Comparison of ENCODE assay signal across 12 mouse cellular contexts in the genomic region with DNA sequence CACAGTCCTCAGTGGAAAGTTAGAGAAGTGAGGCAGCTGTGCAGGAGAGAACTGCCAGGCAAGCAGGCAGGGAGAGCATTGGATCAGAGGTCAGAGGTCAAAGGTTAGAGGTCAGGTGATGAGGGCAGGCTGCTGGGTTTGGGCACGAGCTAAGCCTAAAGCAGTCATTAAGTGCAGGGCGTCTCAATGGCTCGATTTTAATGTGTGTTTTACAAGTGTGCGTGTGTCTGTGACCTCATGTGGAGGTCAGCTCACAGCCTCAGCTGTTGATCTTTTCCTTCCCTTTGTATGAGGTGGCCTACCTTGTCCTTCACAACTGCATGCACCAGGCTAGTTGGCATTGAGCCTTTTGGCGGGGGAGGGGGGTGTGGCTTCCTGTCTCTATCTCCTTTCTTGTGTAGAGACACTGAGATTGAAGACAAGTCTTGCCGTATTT. TPM values are rescaled to one million over a fixed set of nuclear protein-coding genes. Genes with fewer than 3 reads are reported as not detected.
DNase-seq lines count a peak whose midpoint lies in the region; ATAC-seq and TF ChIP-seq lines count a peak whose summit lies in the region.
"Had no signal": no experiment of that assay in that cellular context is flagged by ENCODE, and none has a peak within 500 bp of the region (broad histone marks: within the 10 kb centered on the region; RNA-seq: fewer than 3 reads in every experiment).

No protein-coding gene starts in this region.

- no peak overlapping the region for H3K27ac ChIP-seq in kidney, embryonic 14.5 days (ENCODE audit: low read depth, low read length)
- no peak overlapping the region; the same call in 1 of the 2 replicates for H3K27ac ChIP-seq in thymus, adult 2 months (ENCODE audit: control insufficient read depth, insufficient read depth, low read length)
- H3K27ac ChIP-seq: heart, embryonic 13.5 days; limb, embryonic 12.5 days; neural tube, embryonic 13.5 days had no signal

- DNase-seq in kidney, adult 9 months: peak; percentile 20
- peak; percentile 40 for DNase-seq in thymus, adult 2 months
- no peak for DNase-seq in thymus, postnatal 0 days (ENCODE audit: low spot score)
- DNase-seq in embryo, embryonic 10.5 days (ENCODE audit: low spot score): peak; percentile 67
- peak; percentile 64 for DNase-seq in yolk sac, embryonic 10.5 days (ENCODE audit: low spot score)
- no peak for DNase-seq in retina, postnatal 1 day
- no peak for DNase-seq in layer of hippocampus, postnatal 25 days (ENCODE audit: extremely low spot score in 1 of 2, low spot score in 1 of 2)

- no peaks in the 10 kb centered on the region; the same call in 1 of the 2 replicates for H3K9me3 ChIP-seq in kidney, embryonic 14.5 days (ENCODE audit: control insufficient read depth, low read length)
- H3K9me3 ChIP-seq: neural tube, embryonic 13.5 days had no signal

- TF ChIP-seq CTCF in thymus, adult 2 months (IDR thresholded peaks at IDR 0.05; ENCODE audit: borderline replicate concordance, control insufficient read depth, extremely low read depth, insufficient read depth, low read length, poor library complexity): no peak

- no peaks in the 10 kb centered on the region for H3K27me3 ChIP-seq in kidney, embryonic 14.5 days (ENCODE audit: control insufficient read depth, insufficient read depth, low read length)
- no peaks in the 10 kb centered on the region for H3K27me3 ChIP-seq in thymus, adult 2 months (ENCODE audit: control insufficient read depth, insufficient read depth, low read length)
- H3K27me3 ChIP-seq: heart, embryonic 13.5 days; limb, embryonic 12.5 days; neural tube, embryonic 13.5 days had no signal

- TF ChIP-seq POLR2A in thymus, adult 2 months (IDR thresholded peaks at IDR 0.05; ENCODE audit: control insufficient read depth, extremely low read depth, insufficient read depth, low read length, poor library complexity): no peak

- H3K4me2 ChIP-seq in kidney, embryonic 14.5 days (replicated peaks; ENCODE audit: low read depth, low read length): no peak overlapping the region
- H3K4me2 ChIP-seq: heart, embryonic 13.5 days; limb, embryonic 12.5 days; neural tube, embryonic 13.5 days had no signal

- 8% methylated on average over 6 of the region's 6 CpGs for WGBS in kidney, embryonic 14.5 days
- 41% methylated on average over 6 of the region's 6 CpGs for WGBS in thymus, adult 2 months

- no peak overlapping the region for H3K9ac ChIP-seq in kidney, embryonic 14.5 days (ENCODE audit: low read depth, low read length)
- H3K9ac ChIP-seq: heart, embryonic 13.5 days; limb, embryonic 12.5 days; neural tube, embryonic 13.5 days had no signal

- no peak overlapping the region for H3K4me3 ChIP-seq in kidney, embryonic 14.5 days (ENCODE audit: low read length)
- H3K4me3 ChIP-seq in thymus, adult 2 months (ENCODE audit: control insufficient read depth, insufficient read depth, low read length): no peak overlapping the region
- H3K4me3 ChIP-seq: heart, embryonic 13.5 days; limb, embryonic 12.5 days; neural tube, embryonic 13.5 days had no signal

- H3K4me1 ChIP-seq in kidney, embryonic 14.5 days (ENCODE audit: control insufficient read depth, insufficient read depth, low read length): no peaks in the 10 kb centered on the region
- peaks cover 10% of the 10 kb centered on the region for H3K4me1 ChIP-seq in thymus, adult 2 months (replicated peaks; ENCODE audit: control insufficient read depth, insufficient read depth, low read length)
- H3K4me1 ChIP-seq: neural tube, embryonic 13.5 days had no signal

- H3K36me3 ChIP-seq in kidney, embryonic 14.5 days (ENCODE audit: control insufficient read depth, insufficient read depth, low read length): no peaks in the 10 kb centered on the region
- H3K36me3 ChIP-seq in thymus, adult 2 months (ENCODE audit: control insufficient read depth, insufficient read depth, low read length): no peaks in the 10 kb centered on the region
- H3K36me3 ChIP-seq: heart, embryonic 13.5 days; limb, embryonic 12.5 days; neural tube, embryonic 13.5 days had no signal

- no peak for ATAC-seq in kidney, embryonic 14.5 days (ENCODE audit: low FRiP score, low TSS enrichment)
- ATAC-seq: forebrain, embryonic 16.5 days had no signal

RNA-seq across cellular contexts. Expression of a gene that starts 19.0 kb away (rescaled TPM):
- polyA plus RNA-seq in kidney, embryonic 14.5 days (2014; fragmentation: Nextera tagmentation; extraction: Ambion mirVana): 0.19 and 0.20 TPM in 2 replicates
- 51.2 and 56.1 TPM in 2 replicates for polyA plus RNA-seq in thymus, adult 2 months (2012; rRNA removed)
- polyA plus RNA-seq in thymus, postnatal 0 days (2015; fragmentation: Nextera tagmentation; extraction: Ambion mirVana): 20.0 and 20.5 TPM in 2 replicates
- total RNA-seq in layer of hippocampus, postnatal 25 days (2021): under 1 TPM; 0.15 to 0.21 TPM

Comparison
In these comparisons a context has a peak if more than half of its experiments do, and no peak if none do; other contexts are left out.
1. DNase-seq: peak in kidney, adult 9 months (single experiment), thymus, adult 2 months (single experiment), embryo, embryonic 10.5 days (single experiment) and yolk sac, embryonic 10.5 days (single experiment); none in thymus, postnatal 0 days (single experiment), retina, postnatal 1 day (single experiment) and layer of hippocampus, postnatal 25 days (0 of 2).
2. RNA of a gene that starts 19.0 kb away (polyA plus RNA-seq): 51.2 to 56.1 TPM in thymus, adult 2 months and 20.0 to 20.5 TPM in thymus, postnatal 0 days; 0.19 to 0.20 TPM in kidney, embryonic 14.5 days; every median in the first group is over 10 times any median in the second.